Mouse (Mus musculus) left cerebral cortex, adult 18-20 months (tissue): ENCODE measurements around the gene Wdr74. TPM values are rescaled to one million over a fixed set of nuclear protein-coding genes. Genes with fewer than 3 reads are reported as not detected.

ENCODE experiments used
- DNase-seq, 2 experiments: peaks; one replicate each; pipeline ENCODE4 v3.0.0; 2021 to 2022; ENCODE audit warnings: low spot score in 2 of 2, mixed read lengths in 1 of 2
- total RNA-seq, 2 experiments: library from RNA; stranded (reverse); gene quantifications; 2 replicates each; pipeline ENCODE4 v1.2.3; 2021

Wdr74 gene
- total RNA-seq, 2 experiments from 2014 or later = 46.9 to 50.5 TPM

DNA sequence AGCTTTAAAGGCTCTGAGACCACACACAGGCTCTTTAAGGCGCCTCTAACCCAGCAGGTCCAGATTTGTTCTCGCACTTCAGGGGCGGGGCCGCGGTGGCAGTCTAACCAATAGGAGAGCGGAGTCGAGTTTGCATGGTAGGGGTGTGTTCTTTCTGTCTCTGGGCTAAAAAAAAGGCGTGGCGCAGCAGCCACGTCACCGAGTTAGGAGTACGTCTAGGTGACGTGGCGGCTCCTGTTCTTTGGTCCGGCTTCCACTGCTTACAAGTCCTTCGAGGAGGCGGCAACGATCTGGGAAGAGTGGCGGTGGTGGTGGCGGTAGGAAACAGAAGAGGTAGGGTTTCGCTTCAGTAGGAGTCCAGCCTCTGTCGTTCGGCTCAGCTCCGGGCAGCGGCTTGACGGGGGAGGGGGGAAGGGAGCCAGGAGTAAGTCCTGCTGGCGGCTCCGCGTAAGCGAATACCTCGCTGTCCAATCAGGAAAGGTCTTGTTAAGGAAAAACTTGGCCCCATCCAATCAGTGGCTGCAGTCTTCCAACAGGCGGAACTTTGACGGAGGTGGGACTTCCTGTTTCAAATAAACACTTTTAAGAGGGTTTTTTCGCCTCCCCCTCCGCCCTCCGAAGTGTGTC is 5.7 kb downstream of the Wdr74 start, which contains the start of gene Stx5a:
Gene Stx5a, plus strand, starts transcription at position 171 of the 627 bp plus-strand sequence.
- DNase-seq = peak; percentile 89 to 95

DNA sequence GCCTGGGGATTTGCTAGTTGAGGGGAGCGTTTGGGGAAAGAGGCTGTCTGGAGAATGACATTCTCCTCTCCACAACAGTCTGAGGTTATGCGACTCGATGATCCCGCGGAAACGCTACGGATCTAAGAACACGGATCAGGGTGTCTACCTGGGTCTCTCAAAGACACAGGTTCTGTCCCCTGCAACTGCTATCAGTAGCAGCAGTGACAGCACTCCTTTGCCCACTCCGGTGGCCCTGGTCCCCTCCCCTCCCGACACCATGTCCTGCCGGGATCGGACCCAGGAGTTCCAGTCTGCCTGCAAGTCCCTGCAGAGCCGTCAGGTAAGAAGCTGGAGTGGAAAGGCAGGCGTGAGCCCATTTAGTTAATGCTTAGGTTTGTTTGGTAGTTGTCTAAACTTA is 6.5 kb downstream of the Wdr74 start:
- DNase-seq = no peak

DNA sequence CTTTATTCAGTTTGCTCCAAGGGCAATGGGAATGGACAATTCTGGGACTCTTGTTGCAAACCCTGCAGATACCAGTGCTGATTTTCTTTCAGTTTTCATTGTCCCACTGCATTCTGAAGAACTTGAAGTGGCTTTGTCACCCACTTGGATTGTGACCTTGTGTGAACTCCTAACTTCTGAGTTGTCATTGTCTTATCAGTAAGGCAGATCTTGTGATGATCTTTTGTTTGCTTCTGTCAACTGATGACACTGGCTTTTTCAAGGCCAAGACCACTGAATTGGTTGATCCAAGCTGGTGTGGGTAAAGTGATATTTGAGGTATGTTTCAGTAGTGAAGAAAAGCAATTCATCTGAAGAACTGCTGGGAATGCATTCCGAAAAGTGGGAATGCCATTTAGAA is 9.8 kb downstream of the Wdr74 start:
- DNase-seq = no peak

DNA sequence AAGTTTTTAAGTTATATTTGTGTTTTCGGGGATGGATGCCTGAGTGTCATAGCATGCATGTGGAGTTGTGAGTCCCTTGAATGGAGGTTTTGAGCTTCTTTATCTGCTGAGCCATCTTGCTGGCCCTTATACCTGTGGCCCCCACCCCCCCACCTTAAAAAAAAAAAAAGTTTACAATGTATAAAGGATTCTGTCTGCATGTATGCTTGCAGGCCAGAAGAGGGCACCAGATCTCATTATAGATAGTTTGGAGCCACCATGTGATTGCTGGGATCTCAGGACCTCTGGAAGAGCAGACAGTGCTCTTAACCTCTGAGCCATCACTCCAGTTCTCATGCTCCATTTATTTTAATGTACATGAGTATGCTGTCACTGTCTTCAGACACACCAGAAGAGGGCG is 11.7 kb downstream of the Wdr74 start:
- no peak for DNase-seq

DNA sequence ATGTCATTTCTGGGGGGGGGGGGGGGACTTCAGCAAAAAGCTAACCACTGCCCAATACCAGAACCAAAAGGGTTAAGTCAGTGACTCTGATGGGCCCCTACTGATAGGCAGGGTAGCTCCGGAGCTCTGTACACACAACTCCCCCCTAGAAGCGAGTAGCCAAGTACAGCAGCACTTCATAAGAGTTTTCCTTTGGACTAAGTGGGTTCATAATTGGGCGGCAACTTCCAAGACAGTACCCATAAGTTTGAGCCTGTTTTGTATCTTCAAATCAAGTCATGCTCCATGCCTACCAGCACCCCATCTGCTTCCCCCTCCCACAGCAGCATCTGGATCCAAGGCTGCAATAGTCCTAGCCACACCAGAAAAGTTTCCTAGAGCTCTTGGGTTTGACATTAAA is 20.0 kb downstream of the Wdr74 start:
- no peak for DNase-seq

DNA sequence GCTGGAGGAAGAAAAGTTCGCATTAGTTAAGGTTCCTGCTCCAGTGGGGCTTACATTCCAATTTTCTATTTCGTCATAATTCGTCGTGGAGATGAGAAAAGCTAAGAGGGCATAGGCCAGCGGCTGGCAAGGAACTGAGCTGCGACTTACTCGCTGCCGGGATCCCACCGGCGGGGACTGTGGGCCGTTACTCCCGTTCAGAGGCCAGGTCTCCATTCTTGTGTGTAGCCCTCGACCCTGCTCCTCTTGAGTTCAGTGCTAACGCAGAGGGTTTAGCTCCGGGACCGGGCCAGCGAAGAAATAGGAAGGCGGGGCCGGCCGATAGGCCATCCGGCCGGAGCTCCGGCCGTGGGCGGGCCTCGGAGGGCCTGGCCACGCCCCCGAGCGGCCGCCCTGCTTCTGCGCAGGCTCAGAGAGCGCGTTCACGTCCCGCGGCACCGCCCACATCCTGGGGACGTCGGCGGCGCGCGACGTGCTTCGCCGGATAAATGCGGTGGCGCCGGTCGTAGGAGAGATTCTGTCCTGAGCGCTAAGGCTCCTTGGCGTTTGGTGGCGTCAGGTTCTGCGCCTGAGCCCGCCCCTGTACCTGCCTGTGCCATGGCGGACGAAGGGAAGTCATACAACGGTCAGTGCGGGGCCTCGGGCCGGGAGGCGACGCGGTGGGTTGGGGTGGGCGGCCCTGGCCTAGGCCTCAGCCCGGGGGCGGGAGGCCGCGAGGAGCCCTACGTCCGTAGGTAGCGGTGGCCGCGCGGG is 21.2 kb downstream of the Wdr74 start, which contains the start of gene Nxf1:
Gene Nxf1, plus strand, starts transcription at position 439 of the 753 bp plus-strand sequence.
- DNase-seq = peak; percentile 92 to 94

DNA sequence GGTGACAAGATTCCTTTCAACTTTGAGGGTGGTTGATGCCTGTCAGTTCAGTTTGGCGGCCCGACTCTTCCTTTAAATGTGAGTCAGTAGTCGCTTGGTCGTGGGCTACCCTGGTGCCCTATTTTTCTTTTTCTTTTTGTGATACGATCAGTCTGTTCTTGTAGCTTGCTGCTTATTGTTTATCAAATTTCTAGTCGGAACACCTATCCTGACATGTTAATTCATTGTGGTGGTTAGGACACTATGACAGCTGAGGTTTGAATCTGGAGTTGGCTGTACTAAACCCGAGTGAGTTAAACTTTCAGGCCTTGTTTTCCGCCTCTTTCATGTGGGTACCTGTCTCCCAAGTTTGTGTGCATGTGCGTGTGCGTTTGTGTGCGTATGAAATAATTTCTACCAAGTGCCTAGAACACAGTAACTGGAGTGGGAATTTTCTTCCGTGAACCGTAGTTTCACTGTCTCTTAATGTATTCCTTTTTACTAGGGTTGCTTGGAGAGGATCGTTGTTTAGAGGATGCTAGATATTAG is 21.9 kb downstream of the Wdr74 start:
- no peak for DNase-seq

DNA sequence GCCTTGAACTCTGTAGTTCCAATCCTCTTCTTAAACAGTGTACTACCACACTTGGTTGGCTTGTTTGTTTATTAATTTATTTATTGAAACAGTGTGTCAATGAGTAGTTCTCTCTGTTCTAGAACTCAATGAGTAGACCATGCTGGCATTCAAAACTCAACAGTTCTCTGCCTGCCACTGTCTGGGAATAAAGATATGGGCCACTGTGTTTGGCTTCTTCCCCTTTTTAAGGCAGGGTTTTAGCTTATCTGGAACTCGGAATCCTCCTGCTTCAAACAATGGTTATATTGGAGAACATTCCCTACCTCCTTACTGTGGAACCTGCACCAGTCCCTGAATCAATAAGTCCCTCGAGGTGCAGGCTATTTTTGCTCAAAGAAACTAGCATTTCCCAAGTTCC is 23.3 kb downstream of the Wdr74 start:
- no peak for DNase-seq

DNA sequence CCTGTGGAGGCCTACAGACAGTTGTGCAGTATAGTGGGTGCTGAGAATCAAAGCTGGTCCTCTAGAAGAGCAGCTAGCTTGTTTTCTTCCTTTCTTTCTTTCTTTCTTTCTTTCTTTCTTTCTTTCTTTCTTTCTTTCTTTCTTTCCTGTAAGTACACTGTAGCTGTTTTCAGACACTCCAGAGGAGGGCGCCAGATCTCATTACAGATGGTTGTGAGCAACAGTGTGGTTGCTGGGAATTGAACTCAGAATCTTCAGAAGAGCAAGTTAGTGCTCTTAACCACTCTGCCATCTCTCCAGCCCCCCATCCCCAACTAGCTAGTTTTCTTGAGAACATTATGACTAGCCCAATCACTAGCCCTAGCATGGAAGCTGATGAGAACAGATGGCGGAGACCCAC is 25.1 kb downstream of the Wdr74 start:
- no peak for DNase-seq

DNA sequence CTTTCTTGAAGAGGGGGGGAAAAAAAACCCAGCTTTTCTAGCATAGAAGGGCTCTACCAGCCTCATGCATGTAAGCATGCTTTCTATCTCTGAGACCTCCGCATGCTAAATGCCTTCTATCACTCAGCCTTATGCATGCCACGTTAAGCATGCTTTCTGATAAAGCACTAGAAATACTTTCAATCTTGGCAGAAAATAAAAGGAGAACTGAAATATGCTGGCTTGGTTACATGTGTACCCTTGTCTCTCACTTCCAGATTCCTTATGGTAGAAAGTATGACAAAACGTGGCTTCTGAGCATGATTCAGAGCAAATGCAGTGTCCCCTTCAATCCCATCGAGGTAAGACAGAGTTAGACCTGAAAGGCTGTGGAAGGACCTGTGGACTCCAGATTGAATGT is 27.6 kb downstream of the Wdr74 start:
- DNase-seq = no peak

DNA sequence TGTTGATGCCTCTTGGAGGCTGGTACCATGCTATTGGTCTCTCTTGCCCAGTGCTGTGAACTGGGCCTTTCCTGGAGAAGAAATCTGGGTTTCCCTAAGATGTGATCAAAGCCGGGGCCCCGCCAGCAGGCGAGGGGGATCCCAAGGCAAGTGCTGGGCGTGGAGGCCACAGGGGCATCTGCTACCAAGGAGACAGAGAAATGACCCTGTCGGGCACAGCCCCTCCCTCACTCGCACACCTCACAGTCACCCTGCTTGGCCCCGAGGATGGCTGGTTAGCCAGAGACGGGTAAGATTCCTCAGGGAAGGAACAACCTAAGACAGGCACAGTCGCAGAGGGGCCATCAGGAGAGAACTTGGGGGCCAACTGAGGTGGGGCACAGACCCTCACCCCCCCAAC is 29.9 kb downstream of the Wdr74 start:
- DNase-seq = no peak

DNA sequence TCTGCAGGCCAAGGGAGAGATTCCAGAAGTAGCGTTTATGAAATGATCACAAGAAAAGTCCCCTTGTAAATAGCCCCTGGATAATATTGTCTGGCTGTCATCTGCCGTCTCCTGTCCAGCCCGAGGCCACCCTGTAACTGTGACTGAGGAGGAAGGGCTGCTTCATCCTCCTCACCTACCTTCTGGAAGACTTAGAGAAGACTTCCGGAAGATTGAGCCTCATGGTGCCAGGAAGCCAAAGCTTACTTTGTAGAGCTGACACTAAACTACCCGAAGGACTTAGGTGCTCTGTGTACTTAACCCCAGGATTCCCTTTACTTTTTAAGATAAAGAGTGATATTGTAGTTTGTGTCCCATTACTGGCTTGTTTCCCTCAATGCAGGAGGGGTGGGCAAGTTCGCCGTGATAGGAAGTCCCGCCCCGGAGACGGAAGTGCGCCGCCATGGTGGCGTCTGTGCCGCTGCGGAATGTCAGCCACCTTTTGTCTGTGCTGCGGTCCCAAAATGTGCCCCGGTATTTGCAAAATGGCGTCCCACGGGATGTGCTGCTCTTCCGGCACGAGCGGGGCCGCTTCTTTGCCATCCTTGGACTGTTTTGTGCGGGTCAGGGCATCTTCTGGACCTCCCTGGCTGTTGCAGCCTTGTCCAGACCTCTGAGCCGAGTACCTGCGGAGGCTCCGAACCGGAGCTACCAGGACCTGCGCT is 35.1 kb downstream of the Wdr74 start, which contains the start of gene Tmem223:
Gene Tmem223, plus strand, starts transcription at position 430 of the 704 bp plus-strand sequence.
- DNase-seq = peak; percentile 80 to 84

DNA sequence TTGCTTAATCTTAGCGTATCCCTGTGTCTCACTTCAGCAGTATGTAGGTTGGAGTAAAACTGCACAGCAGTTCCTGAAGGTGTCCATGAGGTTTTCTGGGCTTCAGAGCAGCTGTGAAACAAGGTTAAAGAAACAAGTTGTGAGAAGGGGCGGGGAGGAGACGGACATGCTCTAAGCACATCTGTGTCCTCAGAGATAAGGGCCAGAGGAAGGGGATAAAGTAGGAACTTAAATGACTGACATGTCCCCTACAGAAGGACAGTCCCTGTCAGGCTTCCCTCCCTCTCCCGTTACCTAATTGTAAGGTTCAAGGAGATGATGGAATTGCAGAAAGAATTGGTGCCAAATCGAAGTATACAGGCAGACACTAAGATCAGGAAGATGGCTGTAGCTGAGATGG is 37.4 kb downstream of the Wdr74 start:
- DNase-seq = no peak

DNA sequence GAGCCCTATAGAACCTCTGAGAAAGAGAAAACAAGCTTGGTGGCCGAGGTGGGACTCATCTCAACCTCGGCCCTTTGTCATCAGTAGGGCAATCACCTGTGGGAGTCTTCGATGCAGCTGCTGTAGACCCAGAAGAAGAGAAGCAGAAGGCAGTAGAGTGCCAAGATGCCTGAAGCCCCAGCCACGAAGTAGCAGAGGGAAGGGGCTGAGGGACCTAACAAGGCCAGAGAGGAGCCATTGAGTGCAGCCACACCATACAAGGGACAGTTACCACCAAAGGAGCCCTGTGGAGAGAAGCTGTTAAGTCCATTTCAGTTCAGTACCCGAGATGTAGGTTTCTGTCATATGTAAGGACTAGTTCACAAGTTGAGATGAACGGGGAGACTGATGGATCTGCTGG is 37.8 kb downstream of the Wdr74 start:
- no peak for DNase-seq

DNA sequence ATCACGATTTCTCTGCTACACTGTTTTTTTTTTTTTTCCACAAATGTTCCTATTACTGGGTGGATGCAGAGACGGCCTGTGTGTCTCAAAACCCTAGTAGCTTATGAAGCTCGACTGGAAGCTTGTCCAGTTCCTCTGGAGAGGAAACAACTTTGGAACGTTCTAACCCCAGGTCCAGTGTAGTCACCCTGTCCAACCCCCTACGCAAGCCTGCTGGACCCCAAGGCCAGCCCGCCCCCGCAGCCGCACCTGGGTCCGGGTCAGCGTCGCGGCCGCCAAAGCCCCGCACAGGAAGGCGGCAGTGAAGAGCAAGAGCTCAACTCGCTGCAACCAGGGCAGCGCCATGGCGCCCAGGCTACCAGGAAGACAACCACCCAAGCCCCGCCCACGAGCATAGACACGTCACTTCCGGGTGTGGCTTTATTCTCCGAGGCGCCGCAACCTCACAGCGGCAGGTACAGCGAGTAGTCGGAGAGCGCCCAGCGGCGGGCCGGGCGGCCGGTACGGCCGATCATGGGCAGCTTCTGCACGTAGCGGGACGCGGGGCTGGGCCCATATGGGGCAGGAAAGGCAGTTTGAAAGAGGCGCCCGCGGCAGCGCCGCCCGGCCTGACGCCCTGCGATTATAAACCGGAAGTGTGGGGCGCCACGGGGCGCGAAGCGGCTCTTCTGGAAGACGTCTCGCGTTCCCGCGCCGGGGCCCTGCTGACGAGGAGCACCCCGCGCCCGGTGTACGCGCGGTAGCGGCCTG is 38.6 kb downstream of the Wdr74 start, which contains the start of gene Tmem179b:
Gene Tmem179b, minus strand, starts transcription at position 382 of the 750 bp plus-strand sequence.
- peak; percentile 96 to 97 for DNase-seq

DNA sequence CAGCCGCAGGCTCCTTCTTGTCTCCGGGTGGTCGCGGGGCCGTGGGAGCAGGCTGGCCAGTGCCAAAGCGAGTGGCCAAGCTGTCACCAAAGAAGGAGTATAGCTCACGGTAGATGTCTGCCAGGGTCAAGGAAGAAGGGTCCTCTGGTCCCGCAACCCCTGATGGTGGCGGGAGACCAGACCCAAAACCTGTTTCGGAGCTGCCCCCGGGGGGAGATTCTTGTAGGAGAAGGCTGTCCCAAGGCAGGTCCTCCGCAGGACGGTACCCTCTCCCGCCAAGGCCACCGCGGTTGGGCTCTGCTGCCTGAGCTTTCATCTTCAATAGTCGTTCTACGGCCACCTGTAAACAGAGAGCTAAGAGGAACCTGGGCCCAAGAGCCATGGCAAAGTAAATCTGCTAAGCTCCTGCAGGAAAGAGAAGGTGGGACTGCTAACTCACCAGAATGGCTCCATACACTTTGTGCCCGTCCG is 39.4 kb downstream of the Wdr74 start:
- DNase-seq = no peak

DNA sequence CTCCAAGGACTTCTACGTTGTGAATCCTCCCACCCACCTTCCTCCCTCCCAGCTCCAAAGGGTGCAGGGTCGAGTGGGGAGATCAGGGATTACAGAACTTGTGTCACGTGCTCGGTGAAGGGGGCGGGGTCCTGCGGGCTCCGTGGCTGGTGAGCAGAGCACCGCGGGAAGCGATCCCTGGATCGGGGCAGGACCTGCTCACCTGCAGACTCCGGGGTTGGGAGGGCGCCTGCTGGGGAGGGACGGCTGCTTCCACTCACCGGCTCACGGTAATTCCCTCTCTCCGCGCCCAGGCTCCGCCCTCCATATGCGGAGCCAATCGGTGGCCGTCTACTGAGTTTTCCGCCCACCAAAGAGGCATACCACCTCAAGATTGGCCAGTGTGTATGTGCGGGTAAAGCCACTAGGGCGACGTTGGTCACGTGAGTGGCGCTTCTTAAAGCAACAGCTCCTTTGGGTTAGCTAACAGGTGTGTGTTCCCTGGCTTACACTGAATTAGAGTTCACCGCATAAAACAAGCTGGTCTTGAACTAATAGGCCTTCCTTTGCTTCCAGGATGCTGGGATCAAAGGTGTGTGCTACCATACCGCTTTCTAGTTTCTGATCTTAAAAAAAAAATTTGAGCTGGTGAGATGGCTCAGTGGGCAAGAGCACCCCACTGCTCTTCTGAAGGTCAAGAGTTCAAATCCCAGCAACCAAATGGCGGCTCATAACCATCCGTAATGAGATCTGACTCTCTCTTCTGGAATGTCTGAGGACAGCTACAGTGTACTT is 50.6 kb downstream of the Wdr74 start, which contains the start of gene Taf6l:
Gene Taf6l, minus strand, starts transcription at position 410 of the 774 bp plus-strand sequence.
- DNase-seq = peak; percentile 88 to 92

DNA sequence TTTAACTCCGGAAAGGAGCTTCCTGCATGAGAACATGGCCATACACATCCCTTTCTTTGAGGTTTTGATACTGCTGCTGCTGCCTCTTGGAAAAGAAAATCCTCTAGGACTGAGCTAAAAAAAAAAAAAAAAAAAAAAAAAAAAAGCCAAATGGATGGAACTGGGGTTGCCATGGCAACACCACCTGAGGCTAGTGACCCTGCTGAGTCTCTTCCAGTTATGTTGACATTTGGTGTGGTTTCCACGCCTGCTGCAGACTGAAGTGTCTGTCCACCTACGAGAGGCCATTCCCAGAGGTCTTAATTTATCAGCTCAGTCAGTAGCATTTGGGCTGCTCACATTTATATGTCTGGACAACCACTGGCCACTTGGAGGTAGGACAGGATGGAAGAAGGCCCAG is 52.9 kb downstream of the Wdr74 start:
- no peak for DNase-seq

DNA sequence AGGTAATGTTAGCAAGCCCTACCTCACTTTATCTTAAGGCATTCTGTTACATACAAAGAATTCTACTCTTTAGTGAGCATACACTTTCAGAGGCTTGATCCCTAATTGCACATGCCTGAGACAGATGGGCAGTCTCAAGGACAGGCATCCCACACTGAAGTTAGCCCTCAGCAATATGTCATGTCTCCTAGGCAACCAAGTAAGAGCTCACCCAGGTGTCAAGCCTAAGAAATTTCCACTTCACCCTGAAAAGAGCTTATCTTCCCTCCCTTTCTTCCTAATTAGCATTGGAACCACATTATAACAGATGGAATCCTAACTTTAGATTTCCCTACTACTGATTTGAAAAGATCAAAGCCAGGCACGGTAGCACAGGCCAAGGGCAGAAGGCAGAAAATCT is 53.5 kb downstream of the Wdr74 start:
- no peak for DNase-seq

DNA sequence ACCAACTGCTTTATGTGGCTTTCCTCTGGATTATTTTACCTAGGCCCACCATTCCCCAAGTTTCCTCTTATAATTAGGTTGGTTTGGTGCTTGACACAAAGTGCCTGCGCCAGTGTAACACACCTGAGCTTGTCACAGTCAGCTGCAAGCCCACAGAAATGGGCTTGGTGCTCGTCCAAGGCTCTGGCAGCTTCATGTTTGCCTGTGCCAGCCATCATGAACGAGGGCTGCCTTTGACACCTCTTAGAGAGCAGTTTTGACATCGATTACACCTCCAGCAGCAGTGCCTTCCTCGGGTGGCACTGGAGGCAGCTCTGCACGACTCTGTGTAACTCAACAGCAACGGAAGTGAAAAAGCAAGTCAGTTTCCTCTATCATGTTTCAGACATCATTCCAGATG is 54.5 kb downstream of the Wdr74 start:
- peak in 1 of 2 experiments; percentile 33 for DNase-seq
